Mouse (Mus musculus): ENCODE data around the gene Nkd2.

Gene Nkd2

GRCm38 (mm10) chr13:73818921-73819320 lies 28.5 kb downstream of the Nkd2 start:
- DNase-seq (ENCODE audit: low read depth in 2 of 2, low spot score in 2 of 2) = no peak

DNA sequence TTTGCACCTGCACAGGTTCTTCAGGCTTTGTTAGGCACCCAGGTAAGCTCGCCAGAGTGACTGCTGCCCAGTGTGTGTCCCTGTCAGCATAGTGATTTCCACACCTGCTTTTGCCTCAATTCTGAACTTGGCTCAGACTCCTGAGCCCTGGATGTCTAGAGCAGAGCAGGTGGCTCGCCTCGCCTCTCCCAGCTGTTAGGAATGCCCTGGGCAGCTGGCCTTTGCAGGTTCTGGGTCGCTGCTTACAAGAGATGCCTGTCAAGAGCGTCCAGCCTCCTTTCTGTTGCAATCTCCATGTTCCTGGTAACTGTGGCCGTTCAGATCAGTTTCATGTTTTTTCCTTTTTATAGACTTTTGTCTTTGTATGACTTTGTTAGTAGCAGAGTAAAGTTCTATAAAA lies 31.1 kb downstream of the Nkd2 start:
- no peak for DNase-seq (ENCODE audit: low read depth in 2 of 2, low spot score in 2 of 2)

DNA sequence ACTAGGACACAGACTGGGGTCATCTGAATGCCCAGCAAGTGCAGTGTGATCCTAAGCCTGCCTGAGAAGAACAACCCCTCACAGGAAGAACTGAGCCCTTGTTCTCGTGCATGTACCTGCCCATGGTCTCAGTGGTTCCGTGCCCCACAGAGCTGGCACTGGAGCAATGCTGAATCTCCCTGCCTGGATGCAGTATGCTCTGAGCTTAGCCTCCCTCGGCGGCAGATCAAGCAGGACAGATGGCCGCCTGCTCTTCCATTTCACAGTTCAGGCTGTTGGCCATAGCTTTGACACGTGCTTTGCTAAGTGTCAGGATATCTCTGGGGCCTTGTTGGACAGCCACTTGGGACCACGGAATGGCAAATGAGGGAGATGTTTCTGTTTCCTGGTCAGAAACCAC lies 33.2 kb downstream of the Nkd2 start:
- DNase-seq (ENCODE audit: low read depth in 2 of 2, low spot score in 2 of 2) = no peak

DNA sequence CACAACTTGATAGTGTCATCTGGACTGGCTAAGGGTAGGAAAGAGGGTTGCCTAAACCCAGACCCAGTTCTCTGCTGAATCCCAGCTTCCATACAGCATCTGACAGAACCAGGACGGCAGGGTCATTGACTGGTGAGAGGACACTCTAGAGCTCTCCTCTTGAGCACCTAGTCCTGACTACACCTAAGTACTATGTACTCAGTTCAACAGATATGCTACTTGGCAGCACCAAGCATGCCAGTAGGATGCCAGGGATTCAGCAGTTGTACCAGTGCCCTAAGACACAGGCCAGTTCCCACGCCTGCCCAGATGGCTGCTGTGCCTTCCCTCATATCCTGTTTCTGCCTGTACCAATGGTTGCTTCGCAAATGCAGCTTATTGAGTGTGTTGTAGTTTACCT lies 34.5 kb downstream of the Nkd2 start:
- DNase-seq (ENCODE audit: low read depth in 2 of 2, low spot score in 2 of 2) = no peak

DNA sequence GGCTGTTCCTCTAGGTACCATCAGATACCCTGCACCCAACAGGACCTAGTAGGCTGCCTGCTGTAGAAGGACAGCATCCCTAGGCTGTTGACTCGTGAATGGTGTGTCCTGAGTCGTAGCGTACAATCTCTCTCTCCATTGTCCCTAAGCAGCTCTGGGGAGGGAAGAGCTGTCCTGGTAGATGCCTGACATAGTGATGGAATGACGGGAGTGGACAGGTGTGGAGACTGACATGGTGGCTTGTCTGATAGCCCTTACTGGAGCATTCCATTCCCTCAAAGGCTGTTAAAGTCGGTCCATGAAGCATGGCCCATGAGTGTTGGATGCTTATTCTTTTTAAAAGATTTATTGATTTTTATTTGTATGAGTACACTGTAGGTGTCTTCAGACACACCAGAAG lies 42.5 kb downstream of the Nkd2 start:
- DNase-seq (ENCODE audit: low read depth in 2 of 2, low spot score in 2 of 2) = no peak

DNA sequence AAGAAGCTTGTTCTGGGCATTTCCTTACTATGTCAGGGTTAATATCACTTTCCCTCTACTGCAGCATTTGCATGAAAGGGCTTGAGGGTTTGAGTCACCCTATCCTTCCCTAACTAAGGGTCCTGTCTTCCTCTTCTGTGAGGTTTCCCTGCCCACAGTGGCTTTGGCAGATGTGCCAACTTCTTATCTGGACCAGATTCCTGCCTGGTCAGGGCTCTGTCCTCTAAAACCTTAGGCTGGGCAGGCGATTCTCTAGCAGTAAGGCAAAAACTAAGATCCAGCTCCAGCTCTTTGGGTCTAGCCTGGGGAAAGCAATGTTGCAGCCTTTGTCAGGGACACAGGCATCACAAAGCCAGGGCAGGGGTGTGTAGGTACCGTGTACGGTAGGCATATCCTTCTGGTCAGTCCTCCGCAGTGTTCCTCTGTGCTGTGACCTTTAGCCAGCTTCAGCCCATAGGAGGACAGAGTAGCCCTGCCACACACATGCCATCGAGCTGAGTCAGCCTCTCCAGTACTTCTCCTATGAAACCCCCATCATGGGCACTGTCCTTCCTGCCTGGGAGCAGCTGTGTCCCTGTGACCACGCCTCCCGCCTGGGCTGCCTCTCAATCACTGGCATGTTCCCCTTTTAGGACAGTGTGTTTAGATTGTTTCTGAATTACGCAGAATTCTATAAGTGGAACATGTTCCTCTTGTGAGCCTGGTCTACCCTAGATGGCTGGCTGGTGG lies 43.8 kb downstream of the Nkd2 start:
- DNase-seq (ENCODE audit: low read depth in 2 of 2, low spot score in 2 of 2) = no peak

GRCm38 (mm10) chr13:73799110-73799509 lies 48.3 kb downstream of the Nkd2 start:
- DNase-seq (ENCODE audit: low read depth in 2 of 2, low spot score in 2 of 2) = no peak

- no peak for DNase-seq (ENCODE audit: low read depth in 2 of 2, low spot score in 2 of 2)
Observed at GRCm38 (mm10) chr13:73793171-73793570, 54.3 kb downstream of the Nkd2 start.

DNA sequence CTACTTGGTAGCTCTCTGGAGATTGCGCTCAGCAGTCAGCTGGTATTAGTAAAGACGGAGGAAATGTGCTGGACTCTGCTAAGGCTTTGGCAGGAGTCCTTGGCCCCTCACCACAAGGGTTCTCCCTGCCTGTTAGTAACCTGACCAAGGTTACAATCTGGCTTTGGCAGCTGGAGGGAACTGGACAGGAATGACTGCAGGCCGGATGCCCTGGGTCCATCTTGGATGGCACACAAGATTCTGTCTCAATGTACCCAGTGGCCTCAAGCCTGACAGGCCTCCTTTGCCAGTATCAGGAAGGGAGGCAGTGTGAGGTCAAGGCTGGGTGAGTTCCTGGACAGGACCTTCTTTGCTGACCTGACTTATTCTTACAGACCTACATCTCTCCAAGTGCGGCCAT lies 55.3 kb downstream of the Nkd2 start:
- no peak for DNase-seq (ENCODE audit: low read depth in 2 of 2, low spot score in 2 of 2)

DNA sequence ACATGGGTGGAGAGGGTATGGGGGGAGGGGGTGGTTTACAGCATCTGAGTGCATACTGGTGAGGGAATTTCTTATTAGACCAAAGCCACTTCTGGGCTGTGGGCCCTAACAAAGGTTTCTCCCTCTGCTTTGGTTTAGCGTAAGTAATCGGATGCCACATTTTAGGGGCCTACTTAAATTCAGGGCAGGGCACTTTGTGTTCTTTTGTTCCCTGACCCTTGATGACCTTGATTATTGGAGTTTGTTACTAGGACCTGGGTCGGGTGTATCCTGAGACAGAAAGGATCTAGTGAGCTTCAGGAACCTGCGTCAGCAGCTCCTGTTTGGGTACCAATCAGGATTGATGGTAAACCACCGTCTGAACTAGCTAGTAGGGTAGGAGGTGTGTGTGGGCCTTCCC lies 64.9 kb downstream of the Nkd2 start:
- DNase-seq (ENCODE audit: low read depth in 2 of 2, low spot score in 2 of 2) = no peak

DNA sequence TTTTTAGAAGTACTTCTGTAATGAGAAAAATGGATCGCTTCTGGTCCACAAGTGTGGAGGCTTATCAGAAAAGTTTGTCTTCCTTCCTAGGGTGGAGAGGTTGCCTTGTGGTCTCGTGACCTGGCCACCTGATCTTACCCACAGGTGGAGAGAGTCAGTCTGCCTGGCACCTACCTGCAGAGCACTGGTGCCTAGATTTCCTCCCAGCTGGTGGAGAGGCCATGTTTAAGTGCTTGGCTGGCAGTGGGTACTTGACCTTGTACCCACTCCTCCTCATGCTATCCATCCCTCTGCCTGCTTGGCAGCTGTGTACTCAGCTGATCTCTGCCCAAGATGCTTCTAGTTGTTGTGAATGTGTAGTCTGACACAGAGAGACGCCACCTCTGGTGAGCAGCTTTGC lies 69.9 kb downstream of the Nkd2 start:
- no peak for DNase-seq (ENCODE audit: low read depth in 2 of 2, low spot score in 2 of 2)

- DNase-seq (ENCODE audit: low read depth in 2 of 2, low spot score in 2 of 2) = no peak
Observed at GRCm38 (mm10) chr13:73775786-73776185, 71.6 kb downstream of the Nkd2 start.

- DNase-seq (ENCODE audit: low read depth in 2 of 2, low spot score in 2 of 2) = no peak
Observed at GRCm38 (mm10) chr13:73773519-73774205, 73.8 kb downstream of the Nkd2 start.

GRCm38 (mm10) chr13:73772655-73773054 lies 74.8 kb downstream of the Nkd2 start:
- peak; percentile 66 to 68 for DNase-seq (ENCODE audit: low read depth in 2 of 2, low spot score in 2 of 2)

DNA sequence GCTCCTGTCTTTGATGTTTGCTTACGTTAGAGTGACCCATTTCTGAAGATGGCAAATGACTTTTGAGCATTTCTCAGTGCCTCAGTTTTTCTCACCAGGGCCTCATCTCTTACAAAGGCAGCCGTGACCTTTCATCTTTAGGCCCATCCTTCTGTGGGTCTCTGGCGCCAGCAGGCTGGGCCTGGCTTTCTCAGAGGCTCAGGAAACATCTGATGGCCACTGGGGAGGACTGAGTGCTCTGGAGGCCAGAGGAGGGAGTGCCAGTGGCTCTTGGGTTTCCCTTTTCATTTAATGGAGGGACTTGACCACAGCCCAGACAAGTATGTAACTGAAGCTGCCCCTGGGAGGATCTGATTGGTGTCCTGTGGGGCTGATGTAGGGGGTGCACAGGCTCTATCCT lies 76.3 kb downstream of the Nkd2 start:
- no peak for DNase-seq (ENCODE audit: low read depth in 2 of 2, low spot score in 2 of 2)

- DNase-seq (ENCODE audit: low read depth in 2 of 2, low spot score in 2 of 2) = no peak
Observed at GRCm38 (mm10) chr13:73769916-73770682, 77.3 kb downstream of the Nkd2 start.

All from CD8-positive naive resting alpha-beta T cell, adult 2 months (primary cell).